Mouse (Mus musculus) Muller cell, postnatal 12 days (primary cell): ENCODE data around the gene 1700020L24Rik.

Experiments
- DNase-seq: peaks from one replicate; pipeline ENCODE4 v3.0.0-alpha.2; 2015; ENCODE audit errors: inconsistent ontology term

Gene 1700020L24Rik

DNA sequence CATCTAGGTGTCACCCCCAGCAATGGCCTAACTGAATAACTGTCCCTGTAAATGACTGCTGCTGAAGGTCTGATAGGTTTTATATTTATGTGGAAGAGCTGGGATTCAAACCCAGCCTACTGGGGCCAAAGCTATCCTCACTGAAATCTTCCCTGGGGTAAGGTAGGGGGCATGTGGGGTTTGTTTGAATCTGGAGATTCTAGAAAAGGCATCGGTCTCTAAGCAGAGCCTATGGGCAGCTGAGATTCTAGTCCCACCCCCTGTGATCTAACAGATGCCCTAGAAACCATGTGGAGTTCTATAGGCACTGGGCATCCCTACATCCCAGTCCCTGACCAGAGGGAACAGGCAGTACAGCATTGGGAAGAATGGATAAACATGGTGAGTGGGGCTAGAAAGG, at the start of gene 1700020L24Rik:
Gene 1700020L24Rik, plus strand, starts transcription at position 301 of the 400 bp plus-strand sequence.
- DNase-seq, result no peak

DNA sequence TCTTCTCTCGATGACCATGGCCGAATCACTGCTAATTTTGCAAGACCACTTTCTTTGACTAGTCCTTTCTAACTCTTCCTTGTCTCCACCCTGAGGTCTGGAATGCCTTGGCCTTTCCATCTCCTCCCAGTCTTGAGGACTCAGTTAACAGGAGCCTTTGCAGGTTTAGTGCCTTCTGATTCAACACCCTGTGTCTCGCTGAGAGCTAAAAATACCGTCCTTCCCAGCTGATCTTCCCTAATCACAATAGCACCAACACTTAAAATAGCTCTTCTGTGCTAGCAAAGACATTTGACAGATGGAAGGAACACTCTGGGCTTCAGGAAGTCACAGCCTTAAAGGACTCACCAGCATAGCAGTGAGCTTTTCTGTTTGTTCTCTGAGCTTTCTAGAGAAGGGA, 44.4 kb upstream of the 1700020L24Rik start:
- no peak for DNase-seq

DNA sequence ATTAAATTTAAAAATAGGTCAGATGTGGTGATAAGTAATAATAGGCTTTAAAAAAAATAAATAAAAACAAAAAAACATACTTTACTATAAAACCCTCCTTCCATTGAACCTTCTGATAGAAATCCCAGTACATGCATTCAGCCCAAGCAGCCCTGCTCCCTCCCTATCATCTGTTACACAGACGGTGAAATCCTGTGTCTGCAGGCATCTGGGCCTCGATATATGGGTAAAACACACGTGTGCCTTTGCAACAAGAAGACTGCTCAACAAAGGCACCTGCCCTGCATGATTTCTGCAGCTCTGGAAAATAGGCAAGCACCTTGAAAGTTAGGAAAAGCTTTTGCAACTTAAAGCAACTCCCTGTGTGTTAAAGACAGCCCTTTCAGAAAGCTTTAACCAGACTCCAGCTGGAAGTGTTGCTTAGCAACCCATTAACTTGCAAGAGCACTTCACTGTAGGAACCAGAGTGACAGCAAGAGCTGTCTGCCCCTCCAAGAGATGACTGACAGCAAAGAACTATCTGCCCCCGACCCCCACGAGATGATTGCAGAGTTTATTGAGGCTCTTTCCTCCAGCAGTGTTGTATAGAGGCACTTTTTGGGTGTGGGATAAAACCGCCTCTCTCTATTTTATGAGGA, 42.6 kb upstream of the 1700020L24Rik start:
- DNase-seq, result no peak

DNA sequence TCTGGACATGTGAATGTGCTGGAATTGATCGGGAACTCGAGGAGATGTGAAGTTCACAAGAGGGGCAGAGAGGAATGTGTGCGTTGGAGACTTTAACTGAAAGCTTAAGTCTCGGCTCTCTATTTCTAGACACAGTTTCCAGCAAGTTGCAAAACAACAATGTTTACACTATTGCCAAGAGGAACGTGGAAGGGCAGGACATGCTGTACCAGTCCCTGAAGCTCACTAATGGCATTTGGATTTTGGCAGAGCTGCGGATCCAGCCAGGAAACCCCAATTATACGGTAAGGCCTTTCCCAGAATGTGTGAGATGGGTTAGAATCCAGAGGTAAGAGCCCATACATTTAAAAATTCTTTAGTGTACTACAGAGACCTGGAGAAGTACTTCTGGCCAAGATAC, 39.9 kb upstream of the 1700020L24Rik start:
- DNase-seq, result no peak

DNA sequence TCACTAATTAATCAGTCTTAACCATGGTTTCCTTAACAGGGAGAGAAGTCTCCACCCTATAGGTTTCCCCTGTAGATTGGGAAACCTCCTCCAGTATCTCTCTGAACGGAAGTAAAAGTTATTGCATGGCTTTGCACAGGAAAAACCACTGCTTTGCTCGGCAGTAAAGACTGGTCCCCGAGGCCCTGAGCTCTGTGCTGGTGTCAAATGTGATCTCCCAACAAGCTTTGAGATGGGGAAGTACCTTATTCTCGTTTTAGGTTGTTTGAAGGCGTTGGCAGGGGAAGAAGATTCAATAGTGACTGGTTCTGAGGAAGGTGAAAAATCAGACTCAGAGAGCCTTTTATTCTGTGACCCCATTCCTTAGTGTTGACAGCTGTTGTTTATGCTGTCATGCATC, 38.8 kb upstream of the 1700020L24Rik start:
- peak; percentile 29 for DNase-seq

DNA sequence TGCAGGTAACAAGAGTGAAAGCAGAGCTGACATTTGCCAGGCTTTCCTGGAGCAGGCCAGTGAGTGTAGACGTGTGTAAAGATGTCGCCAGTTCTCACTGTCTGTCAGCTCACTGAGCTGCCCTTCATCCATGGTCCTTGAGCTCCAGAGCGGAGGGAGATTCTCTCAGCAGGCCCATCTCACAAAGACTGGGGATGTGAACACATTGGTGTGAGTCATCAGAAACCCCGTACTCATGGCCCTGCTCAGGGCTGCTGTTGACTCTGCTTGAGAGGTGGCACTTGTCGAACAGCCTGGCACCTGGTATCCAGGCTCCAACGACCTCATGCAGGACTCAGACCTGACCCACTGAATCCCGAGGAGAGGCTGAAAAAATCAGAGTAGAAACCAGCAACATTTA, 33.7 kb upstream of the 1700020L24Rik start:
- DNase-seq, result no peak

DNA sequence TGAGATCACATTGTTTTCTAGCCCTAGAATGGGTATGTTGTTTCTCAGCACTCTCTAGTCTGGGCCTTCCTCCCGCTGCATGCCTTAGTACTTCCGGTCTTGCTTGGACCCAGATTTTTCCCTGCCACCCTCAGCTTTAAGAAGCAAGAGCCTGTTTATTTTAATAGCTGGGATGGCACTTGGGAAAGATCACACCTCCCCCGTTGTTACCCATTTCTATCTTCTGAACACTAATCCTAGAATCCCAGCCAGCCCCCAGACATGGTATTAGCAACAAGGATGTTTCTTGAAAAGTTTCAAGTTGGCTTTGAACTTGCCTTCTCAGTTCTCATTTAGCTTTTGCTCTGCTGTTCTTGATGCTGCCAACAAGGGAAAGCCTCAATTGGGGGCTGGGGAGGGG, 31.1 kb upstream of the 1700020L24Rik start:
- DNase-seq, result no peak

DNA sequence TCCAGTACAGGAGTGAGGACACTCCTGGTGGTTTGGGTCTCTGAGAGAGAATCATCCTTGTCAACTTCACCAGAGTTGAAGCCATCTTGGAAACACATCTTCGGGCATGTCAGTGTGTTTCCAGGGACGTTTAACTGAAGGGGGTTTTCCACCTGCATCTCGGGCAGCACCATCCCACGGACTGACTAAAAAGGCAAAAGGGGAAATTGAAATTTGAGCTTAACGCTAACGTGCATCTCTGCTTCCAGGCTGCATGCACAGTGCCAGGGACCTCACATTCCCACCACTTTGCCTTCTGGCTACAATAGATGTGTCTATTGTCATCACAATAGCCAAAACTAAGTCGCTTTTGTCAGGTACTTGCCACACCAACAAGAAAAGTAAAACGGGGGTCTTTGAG, 29.2 kb upstream of the 1700020L24Rik start:
- no peak for DNase-seq

DNA sequence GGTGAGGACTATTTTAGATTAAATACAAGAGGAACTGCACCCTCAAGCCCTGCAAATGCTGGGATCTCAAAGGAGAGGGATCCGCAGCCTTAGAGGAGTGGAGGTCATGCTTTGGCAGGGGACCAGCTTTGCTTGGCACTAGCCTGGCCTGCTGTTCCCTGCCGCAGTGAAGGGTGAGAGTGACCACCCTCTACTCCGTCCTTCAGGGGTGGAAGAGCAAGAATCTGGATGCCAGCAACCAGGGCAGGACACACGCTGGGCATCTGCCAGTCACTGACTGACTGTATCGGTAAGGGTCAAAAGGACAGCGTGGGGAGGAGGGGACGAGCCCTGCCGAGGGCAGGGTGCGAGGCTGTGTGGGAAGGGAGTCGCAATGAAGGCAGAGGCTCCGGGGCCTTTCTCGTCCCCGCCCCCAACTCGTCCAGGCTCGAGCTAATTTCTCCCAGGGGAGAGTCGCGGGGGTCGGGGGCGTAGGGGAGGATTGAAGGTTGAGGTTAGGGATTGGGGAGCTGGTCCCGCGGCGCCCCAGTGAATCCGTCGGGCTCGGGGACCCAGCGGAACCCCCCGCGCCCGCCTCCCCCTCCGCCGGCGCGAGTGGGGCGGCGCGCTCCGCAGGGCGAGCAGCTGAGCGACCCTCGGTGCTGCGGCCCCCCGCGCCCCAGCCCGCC, 28.3 kb upstream of the 1700020L24Rik start, which contains the start of gene Rasl10b:
Gene Rasl10b, plus strand, starts transcription at position 51 of the 668 bp plus-strand sequence.
- peak; percentile 52 for DNase-seq

DNA sequence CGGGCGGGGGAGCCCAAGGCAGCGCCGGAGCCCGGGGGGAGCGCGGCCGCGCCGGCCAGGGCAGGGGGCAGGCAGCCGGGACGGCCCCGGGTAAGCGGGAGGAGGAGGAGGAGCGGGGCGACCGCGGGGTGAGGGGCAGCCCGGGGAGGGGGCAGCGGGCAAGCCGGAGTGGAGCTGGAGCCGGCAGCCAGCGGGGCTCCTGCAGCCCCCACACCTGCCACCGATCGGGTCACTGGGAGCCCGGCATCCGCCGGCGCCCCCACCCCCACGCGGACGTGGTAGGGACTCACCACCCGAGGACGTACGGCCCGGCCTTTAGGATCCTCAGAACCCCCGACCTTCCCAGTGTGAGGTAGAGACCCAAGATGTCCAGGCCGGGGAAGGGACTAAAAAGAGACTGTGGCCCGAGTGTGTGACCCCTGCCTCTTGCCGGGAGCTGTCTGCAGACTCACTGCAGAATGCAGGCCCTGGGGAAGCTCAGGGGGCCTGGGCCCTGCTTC, 27.6 kb upstream of the 1700020L24Rik start:
- DNase-seq, result peak; percentile 24

DNA sequence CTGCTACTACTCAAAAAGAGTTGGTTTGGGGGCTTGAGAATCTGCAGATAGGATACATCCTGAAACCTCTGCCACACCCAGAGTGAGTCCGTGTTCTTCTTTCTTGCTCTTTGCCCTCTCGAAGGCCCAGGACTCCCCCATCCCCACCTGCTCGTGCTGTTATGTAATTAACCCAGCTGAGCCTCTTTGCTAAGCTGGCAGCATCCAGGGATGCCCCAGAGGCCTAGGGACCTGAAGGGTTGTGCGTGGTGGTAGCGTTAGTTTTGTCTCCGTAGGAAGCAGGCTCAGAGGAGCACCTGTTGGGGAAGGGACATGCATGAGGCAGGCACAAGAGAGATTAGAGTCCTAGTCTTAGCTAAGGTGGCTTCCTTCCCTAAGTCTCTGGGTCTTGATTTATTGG, 27.0 kb upstream of the 1700020L24Rik start:
- no peak for DNase-seq

DNA sequence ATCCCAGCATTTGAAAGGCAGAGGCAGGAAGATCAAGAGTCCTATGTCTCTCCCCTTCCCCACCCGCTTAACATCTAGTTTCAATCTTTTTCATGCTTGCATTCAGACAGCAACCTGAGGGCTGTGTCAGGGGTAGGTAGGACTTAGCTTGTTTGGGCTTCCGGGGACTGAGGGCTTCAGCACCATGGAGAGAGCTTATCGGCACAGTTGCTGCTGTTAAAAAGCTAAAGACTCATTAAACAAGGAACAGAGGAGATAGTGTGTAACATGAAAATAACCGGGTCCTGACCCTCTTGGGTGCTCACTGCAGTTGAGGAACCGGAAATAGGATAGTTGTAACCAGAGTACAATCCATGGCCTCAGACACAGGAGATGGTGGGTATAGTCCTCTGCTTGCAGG, 20.4 kb upstream of the 1700020L24Rik start:
- DNase-seq, result peak; percentile 73

DNA sequence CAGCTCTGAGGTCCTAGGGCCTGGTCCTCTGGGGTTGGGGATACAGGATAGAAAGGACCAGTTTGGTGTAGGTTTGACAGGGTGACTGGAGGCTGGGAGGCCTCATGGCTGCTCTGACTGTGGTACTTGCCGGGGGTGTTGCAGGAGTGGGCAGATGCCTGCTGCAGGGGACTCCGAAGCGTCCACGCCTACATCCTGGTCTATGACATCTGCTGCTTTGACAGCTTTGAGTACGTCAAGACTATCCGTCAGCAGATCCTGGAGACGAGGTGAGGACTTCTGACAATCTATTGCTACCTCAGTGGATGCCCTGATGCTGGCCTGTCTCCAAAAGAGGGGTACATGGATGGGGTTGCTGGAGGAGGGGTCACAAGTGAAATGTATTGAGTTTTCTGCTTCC, 19.8 kb upstream of the 1700020L24Rik start:
- DNase-seq, result no peak

DNA sequence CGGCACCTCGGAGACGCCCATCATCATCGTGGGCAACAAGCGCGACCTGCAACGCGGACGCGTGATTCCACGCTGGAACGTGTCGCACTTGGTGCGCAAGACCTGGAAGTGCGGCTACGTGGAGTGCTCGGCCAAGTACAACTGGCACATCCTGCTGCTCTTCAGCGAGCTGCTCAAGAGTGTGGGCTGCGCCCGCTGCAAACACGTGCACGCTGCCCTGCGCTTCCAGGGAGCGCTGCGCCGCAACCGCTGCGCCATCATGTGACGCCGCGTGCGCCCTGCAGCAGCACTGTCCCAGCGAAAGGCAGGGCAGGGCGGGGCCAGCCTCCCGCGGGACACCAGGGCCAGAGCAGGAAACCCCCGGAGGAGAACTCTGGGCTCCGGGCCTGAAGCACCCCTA, 18.9 kb upstream of the 1700020L24Rik start:
- no peak for DNase-seq

DNA sequence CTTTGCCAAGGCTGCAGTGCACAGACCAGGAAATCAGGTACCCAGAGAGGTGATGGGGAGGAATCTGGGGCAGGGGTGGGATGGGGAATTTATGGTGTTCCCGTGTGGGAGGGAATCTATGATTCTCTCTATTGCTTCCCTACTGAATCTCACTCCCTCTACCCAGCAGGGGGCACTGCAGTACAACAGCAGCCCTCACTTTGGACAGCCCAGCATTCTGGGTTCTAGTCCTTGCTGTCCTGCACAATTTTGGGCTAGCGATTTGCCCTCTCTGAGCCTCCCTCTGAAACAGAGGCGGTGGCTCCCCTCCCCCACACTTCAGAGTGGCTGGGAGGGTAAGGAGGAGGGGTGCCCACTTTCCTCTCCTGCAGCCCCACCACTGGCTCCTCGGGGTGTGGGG, 17.1 kb upstream of the 1700020L24Rik start:
- DNase-seq, result no peak

DNA sequence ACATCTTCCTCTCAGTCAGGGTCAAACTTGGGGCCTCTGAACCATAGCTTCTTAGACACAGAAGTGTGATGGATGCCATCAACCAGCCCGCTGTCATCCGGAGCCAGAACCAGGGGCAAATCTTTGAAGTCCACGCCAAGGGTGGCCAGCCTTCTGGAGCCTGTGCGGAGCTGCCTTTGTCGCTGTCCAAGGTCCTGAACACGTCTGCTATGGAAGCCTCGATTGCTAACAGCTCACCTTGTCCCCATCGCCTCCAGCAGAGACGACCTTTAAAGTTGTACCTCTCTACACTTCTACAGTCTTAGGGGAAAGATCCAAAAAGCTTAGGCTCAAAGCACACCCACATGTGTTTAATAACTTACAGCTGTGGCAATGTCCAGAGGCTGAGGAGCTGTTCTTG, 16.2 kb upstream of the 1700020L24Rik start:
- DNase-seq, result peak; percentile 45

DNA sequence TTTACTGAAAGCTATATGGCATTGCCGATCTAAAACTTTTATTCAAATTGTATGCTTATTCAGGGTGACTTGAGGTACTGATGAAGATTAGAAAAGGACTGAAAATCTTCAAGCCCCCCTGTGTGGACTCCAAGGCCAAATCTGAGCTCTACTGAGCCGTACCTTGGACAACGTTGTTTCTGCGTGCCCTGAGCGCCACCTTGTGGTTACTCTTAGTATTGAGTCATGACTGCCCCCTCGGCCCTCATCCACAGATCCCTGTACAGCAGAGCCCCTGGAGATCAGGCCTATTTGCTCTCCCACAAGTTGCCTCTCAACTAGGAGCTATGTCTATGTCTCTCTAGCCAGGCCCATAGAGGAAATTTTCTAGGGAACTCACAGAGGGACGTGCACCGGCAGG, 12.8 kb upstream of the 1700020L24Rik start:
- DNase-seq, result peak; percentile 55

DNA sequence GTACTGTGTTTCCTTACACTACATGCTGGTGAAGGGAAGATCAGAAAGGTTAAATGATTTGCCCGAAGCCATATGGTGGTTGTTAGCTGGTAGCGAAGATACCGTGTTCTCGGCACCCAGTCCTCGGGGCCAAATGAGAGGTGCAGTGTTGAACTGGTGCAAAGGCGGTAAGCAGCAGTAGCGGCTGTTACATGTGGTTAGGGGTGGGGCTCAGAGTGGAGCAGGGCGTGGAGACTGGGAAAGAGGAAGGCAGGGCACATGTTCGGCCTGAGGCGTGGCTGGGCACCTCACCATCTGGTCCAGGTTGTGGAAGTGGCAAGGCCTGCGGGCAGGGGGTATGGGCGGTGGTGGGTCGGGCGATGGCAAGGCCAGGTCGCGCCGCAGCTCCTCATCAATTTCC, 10.5 kb upstream of the 1700020L24Rik start:
- DNase-seq, result no peak

DNA sequence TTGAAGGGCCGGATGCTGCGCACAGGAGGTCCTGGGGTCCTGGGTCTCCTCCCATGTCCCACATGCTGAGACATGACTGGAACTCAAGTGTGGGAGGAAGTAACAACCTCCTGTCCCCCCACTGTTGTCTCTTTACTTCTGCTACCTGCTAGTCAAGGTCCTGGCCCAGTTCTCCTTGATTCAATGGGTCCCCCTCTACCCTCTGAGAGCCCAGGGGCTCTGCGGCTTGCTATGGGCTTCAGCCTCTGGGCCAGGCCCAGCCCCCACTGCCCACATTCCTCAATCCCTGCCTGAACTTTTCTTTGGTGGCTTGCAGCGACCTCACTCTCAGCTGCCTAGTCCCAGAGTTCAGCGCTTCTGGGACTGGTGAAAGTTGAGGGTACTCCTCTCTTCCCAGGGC, 8.1 kb upstream of the 1700020L24Rik start, which contains the start of gene Gas2l2:
Gene Gas2l2, minus strand, starts transcription at position 101 of the 400 bp plus-strand sequence.
- no peak for DNase-seq

DNA sequence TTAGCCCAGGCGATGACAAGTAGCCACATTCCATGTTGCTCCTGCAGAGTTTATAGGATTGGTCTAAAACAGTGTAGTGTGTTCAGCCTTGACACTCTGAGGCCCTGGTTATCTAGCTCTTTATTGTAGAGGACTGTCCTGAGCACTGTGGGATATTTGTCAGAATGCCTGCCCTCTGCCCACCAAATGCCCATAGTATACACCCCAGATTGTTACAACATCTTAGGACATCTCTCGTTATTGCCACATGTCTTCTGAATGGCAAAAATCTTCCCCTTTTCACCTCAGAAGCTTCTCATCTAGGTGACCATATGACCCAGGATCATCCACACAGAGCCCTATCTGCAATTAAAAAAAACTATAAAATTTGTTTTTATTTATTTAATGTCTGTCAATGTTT, 4.9 kb upstream of the 1700020L24Rik start:
- no peak for DNase-seq

DNA sequence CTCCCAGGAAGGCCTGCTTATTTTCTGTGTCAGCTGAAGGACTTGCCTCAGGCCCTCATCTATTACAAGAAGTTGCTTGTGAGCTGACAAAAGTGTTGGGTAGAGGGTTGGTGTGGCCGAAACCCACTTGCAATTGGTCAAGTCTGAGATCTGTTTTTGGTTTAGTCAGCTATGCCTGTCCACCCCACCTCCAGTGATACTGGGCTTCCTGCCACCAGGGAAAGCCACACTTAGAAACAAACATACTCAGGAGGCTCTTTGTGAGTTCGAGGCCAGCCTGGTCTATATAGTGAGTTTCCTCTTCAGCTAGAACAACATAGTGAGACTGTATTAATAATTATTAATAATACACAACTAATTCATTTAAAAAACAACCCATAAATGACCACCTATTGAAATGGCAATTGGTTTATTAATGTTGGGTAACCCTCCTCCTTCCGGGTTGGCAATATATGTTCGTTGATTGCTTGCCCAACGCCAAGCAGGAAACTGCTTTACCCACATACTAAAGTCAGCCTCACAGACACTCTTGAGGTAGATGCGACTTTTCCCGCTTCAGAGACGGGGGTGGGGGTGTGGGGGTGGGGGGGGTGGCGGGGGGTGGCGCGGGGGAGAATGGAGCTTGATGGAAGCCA, 2.1 kb downstream of the 1700020L24Rik start:
- DNase-seq, result no peak
